Mouse (Mus musculus): ENCODE measurements around the gene Arrdc2.

DNA sequence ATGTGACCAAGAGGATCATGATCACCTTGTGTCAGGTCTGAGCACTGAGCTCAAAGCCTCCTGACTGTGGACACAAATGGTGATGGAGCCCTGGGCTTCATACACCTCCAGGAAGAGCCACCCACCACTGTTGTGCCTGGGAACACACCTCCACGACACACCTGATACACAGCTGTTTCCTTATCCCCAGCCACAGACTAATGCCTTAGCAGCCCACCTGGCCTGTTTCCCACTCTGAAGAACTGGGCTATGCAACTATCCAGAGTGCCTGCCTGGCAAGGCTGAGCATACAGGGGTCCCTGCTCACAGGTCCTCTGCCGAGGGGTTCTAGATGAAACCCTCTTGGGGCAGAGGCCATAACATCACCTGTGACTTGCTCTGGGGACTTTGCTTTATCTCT is 45.3 kb downstream of the Arrdc2 start:
- TF ChIP-seq CTCF (IDR thresholded peaks at IDR 0.05; ENCODE audit: low read depth, low read length) (no peak), POLR2A (IDR thresholded peaks at IDR 0.05; ENCODE audit: borderline replicate concordance, low read depth, low read length) (no peak)
